Mouse (Mus musculus) liver, adult 2 months (tissue): Measurements from ENCODE around the gene Gpr55.
A peak's percentile ranks its signal among the peaks of the same experiment; 100 is the strongest.

ENCODE experiments used
- CTCF ChIP-seq: fragments of 200-500 bp; IDR thresholded peaks from 2 replicates; pipeline ENCODE4 v1.5.1; 2011; ENCODE audit warnings: low read depth, low read length, control low read depth
- POLR2A ChIP-seq: fragments of 200-500 bp; IDR thresholded peaks from 2 replicates; pipeline ENCODE4 v1.6.1; 2011; ENCODE audit warnings: low read length, control low read depth; ENCODE audit not compliant: insufficient read depth; ENCODE audit errors: extremely low read depth

DNA sequence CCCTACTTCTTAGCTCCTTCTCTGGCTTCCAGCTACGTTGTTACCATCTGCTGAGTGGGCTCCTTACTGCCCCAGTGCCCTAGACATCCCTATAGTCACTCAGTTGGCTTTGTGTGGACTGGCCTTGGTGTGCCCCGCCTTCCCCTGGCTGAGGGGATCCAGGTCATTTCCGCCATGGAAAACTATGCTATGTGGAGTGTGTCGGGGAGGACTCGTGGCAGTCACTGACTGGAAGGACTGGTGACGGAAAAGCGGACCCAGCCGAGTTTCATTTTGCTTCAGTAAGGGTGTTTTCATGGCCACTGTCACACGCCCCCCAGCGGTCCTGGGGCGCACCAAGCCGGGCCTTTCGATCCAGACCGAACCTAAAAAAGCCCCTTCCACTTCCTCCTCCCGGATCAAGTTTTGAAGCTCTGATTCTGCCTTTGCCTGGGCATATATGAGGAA is 65.4 kb downstream of the Gpr55 start:
- no peak for TF ChIP-seq POLR2A
- TF ChIP-seq CTCF, result peak; percentile 62
